Mouse (Mus musculus) hindbrain, embryonic 14.5 days (tissue): ENCODE data around the gene Prpf38b. TPM values are rescaled to one million over a fixed set of nuclear protein-coding genes. Genes with fewer than 3 reads are reported as not detected.

ENCODE experiments used
- ATAC-seq: fragments of 200-750 bp; cut with Nextera tagmentation; 2 replicates; pipeline ENCODE4 v1.8.0; 2017; ENCODE audit warnings: moderate number of reproducible peaks, mild to moderate bottlenecking, moderate TSS enrichment, moderate library complexity; ENCODE audit not compliant: low FRiP score
- DNase-seq: peaks from one replicate; pipeline ENCODE4 v3.0.0-alpha.2; 2015; ENCODE audit warnings: low spot score
- H3K27ac ChIP-seq: fragments of 300-500 bp; sonication (generic); 2 replicates; pipeline ENCODE4 v1.5.1; 2014; ENCODE audit warnings: mild to moderate bottlenecking, moderate library complexity
- H3K27me3 ChIP-seq: fragments of 300-500 bp; sonication (generic); 2 replicates; pipeline ENCODE4 v1.6.1; 2014; ENCODE audit warnings: mild to moderate bottlenecking, low read length, mixed read lengths; ENCODE audit not compliant: control insufficient read depth, insufficient read depth
- H3K36me3 ChIP-seq: fragments of 300-500 bp; sonication (generic); replicated peaks from 2 replicates; pipeline ENCODE4 v1.6.1; 2014; ENCODE audit not compliant: control insufficient read depth, insufficient read depth
- H3K4me1 ChIP-seq: fragments of 300-500 bp; sonication (generic); replicated peaks from 2 replicates; pipeline ENCODE4 v1.6.1; 2014; ENCODE audit warnings: antibody characterized with exemption, low read length, mixed read lengths; ENCODE audit not compliant: control insufficient read depth, insufficient read depth
- H3K4me2 ChIP-seq: fragments of 300-500 bp; sonication (generic); replicated peaks from 2 replicates; pipeline ENCODE4 v1.6.1; 2014; ENCODE audit warnings: mild to moderate bottlenecking, moderate library complexity
- H3K4me3 ChIP-seq: fragments of 300-500 bp; sonication (generic); replicated peaks from 2 replicates; pipeline ENCODE4 v1.5.1; 2014; ENCODE audit warnings: mild to moderate bottlenecking, low read length
- H3K9ac ChIP-seq: fragments of 300-500 bp; sonication (generic); 2 replicates; pipeline ENCODE4 v1.6.1; 2014
- H3K9me3 ChIP-seq: fragments of 300-500 bp; sonication (generic); 2 replicates; pipeline ENCODE4 v1.6.1; 2016; ENCODE audit warnings: low read length; ENCODE audit not compliant: control insufficient read depth
- WGBS: fragments of 180-500 bp; shearing (Covaris S2); extraction: QIAGEN DNeasy Blood & Tissue Kit; methylation state at CpG from one replicate; pipeline ENCODE4 v1.1.7; 2014; 5-methylcytosine and 5-hydroxymethylcytosine counted together
- polyA plus RNA-seq: library from polyadenylated mRNA; unstranded; fragments of >200 nt; fragmentation: Nextera tagmentation; extraction: Ambion mirVana; gene quantifications from 2 replicates; pipeline ENCODE4 v1.2.1, GENCODE M21; 2014

Gene Prpf38b
- polyA plus RNA-seq, 1 experiment from 2014 or later, result 38.1 TPM

GRCm38 (mm10) chr3:108910303-108911080, 1.0 kb downstream of the Prpf38b start:
- Histone ChIP-seq H3K4me2 (peak overlapping the region; percentile 78), H3K9ac (peak overlapping the region; percentile 89), H3K27me3 (no peaks in the 10 kb centered on the region), H3K9me3 (no peaks in the 10 kb centered on the region), H3K27ac (peak overlapping the region; percentile 95), H3K4me3 (peak overlapping the region; percentile 90), H3K4me1 (peaks cover 18% of the 10 kb centered on the region), H3K36me3 (peaks cover 24% of the 10 kb centered on the region)
- ATAC-seq (no peak), DNase-seq (no peak)
- under 1% methylated on average over 31 of the region's 32 CpGs for WGBS

GRCm38 (mm10) chr3:108902934-108903333, 8.6 kb downstream of the Prpf38b start:
- Histone ChIP-seq H3K9ac (no peak overlapping the region), H3K4me1 (no peaks in the 10 kb centered on the region), H3K27ac (no peak overlapping the region), H3K4me3 (no peak overlapping the region), H3K27me3 (no peaks in the 10 kb centered on the region), H3K36me3 (peaks cover 63% of the 10 kb centered on the region), H3K9me3 (no peaks in the 10 kb centered on the region), H3K4me2 (no peak overlapping the region)
- WGBS, result 95% methylated on average over 6 of the region's 6 CpGs
- no peak for ATAC-seq
- DNase-seq, result no peak

- WGBS, result 59% methylated on average over 2 of the region's 2 CpGs
- Histone ChIP-seq H3K27me3 (no peaks in the 10 kb centered on the region), H3K36me3 (peaks cover 54% of the 10 kb centered on the region)
Observed at GRCm38 (mm10) chr3:108902038-108902437, 9.5 kb downstream of the Prpf38b start.

GRCm38 (mm10) chr3:108900681-108901080, 10.8 kb downstream of the Prpf38b start:
- H3K36me3 ChIP-seq, result peaks cover 42% of the 10 kb centered on the region
- no peak overlapping the region for H3K27ac ChIP-seq
- H3K4me3 ChIP-seq, result no peak overlapping the region
- DNase-seq (no peak), ATAC-seq (no peak)
- WGBS, result 84% methylated on average over 5 of the region's 5 CpGs
- H3K4me2 ChIP-seq, result no peak overlapping the region
- H3K9ac ChIP-seq, result no peak overlapping the region
- no peaks in the 10 kb centered on the region for H3K27me3 ChIP-seq
- H3K9me3 ChIP-seq, result no peaks in the 10 kb centered on the region
- no peaks in the 10 kb centered on the region for H3K4me1 ChIP-seq

More at GRCm38 (mm10) chr3:108902038-108902437, 9.5 kb downstream of the Prpf38b start:
- H3K27ac ChIP-seq, result no peak overlapping the region
- H3K4me2 ChIP-seq, result no peak overlapping the region
- no peaks in the 10 kb centered on the region for H3K4me1 ChIP-seq
- no peaks in the 10 kb centered on the region for H3K9me3 ChIP-seq
- DNase-seq, result no peak
- ATAC-seq, result no peak
- H3K9ac ChIP-seq, result no peak overlapping the region
- no peak overlapping the region for H3K4me3 ChIP-seq

- no peak overlapping the region for H3K9ac ChIP-seq
- H3K36me3 ChIP-seq, result peaks cover 37% of the 10 kb centered on the region
- ATAC-seq (no peak), DNase-seq (no peak)
- H3K4me2 ChIP-seq, result no peak overlapping the region
- 88% methylated on average over 3 of the region's 3 CpGs for WGBS
- H3K27me3 ChIP-seq, result no peaks in the 10 kb centered on the region
- H3K9me3 ChIP-seq, result no peaks in the 10 kb centered on the region
- no peaks in the 10 kb centered on the region for H3K4me1 ChIP-seq
- H3K27ac ChIP-seq, result no peak overlapping the region
- no peak overlapping the region for H3K4me3 ChIP-seq
Observed at GRCm38 (mm10) chr3:108900147-108900546, 11.4 kb downstream of the Prpf38b start.

- H3K27me3 ChIP-seq, result no peaks in the 10 kb centered on the region
- H3K4me2 ChIP-seq, result no peak overlapping the region
- no peak overlapping the region for H3K27ac ChIP-seq
- H3K9me3 ChIP-seq, result no peaks in the 10 kb centered on the region
- WGBS, result 92% methylated on average over 4 of the region's 4 CpGs
- H3K9ac ChIP-seq, result no peak overlapping the region
- no peaks in the 10 kb centered on the region for H3K4me1 ChIP-seq
- no peak overlapping the region for H3K4me3 ChIP-seq
- peaks cover 22% of the 10 kb centered on the region for H3K36me3 ChIP-seq
- no peak for ATAC-seq
- no peak for DNase-seq
Observed at GRCm38 (mm10) chr3:108898640-108899039, 12.9 kb downstream of the Prpf38b start.

- no peak for ATAC-seq
- no peaks in the 10 kb centered on the region for H3K36me3 ChIP-seq
- H3K4me2 ChIP-seq, result no peak overlapping the region
- no peaks in the 10 kb centered on the region for H3K27me3 ChIP-seq
- H3K27ac ChIP-seq, result no peak overlapping the region
- no peak for DNase-seq
- no peaks in the 10 kb centered on the region for H3K4me1 ChIP-seq
- 80% methylated on average over 4 of the region's 4 CpGs for WGBS
- H3K9ac ChIP-seq, result no peak overlapping the region
- no peaks in the 10 kb centered on the region for H3K9me3 ChIP-seq
- H3K4me3 ChIP-seq, result no peak overlapping the region
Observed at GRCm38 (mm10) chr3:108892914-108893313, 18.6 kb downstream of the Prpf38b start.

- ATAC-seq, result no peak
- Histone ChIP-seq H3K27ac (no peak overlapping the region), H3K4me1 (no peaks in the 10 kb centered on the region), H3K4me3 (no peak overlapping the region), H3K4me2 (no peak overlapping the region), H3K9me3 (no peaks in the 10 kb centered on the region), H3K36me3 (no peaks in the 10 kb centered on the region), H3K27me3 (no peaks in the 10 kb centered on the region), H3K9ac (no peak overlapping the region)
- 74% methylated on average over 1 of the region's 1 CpGs for WGBS
- DNase-seq, result no peak
Observed at GRCm38 (mm10) chr3:108892080-108892479, 19.4 kb downstream of the Prpf38b start.

- H3K9ac ChIP-seq, result no peak within 1 kb of the TSS
- H3K27me3 ChIP-seq, result no peaks in the 10 kb centered on the region
- 96% methylated on average over 1 of the region's 1 CpGs for WGBS
- no peak for ATAC-seq
- no peak within 1 kb of the TSS for H3K4me3 ChIP-seq
- no peak for DNase-seq
- H3K4me1 ChIP-seq, result 0 out of 2 replicates have a peak, but pooled peaks cover under 1% of the 10 kb centered on the region
- H3K9me3 ChIP-seq, result no peaks in the 10 kb centered on the region
- H3K36me3 ChIP-seq, result no peaks in the 10 kb centered on the region
- H3K4me2 ChIP-seq, result no peak within 1 kb of the TSS
- no peak within 1 kb of the TSS for H3K27ac ChIP-seq
Observed at GRCm38 (mm10) chr3:108889908-108890307, 21.6 kb downstream of the Prpf38b start, which contains the start of gene Fndc7. Gene Fndc7 (minus strand): TSS chr3:108890008.
